Mouse (Mus musculus): Measurements from ENCODE around the gene Pdzrn3.

Pdzrn3 gene

GRCm38 (mm10) chr6:101291944-101292343 lies 85.8 kb downstream of the Pdzrn3 start:
- no peak for DNase-seq (ENCODE audit: low read depth, low spot score)

GRCm38 (mm10) chr6:101290160-101290559 lies 87.5 kb downstream of the Pdzrn3 start:
- DNase-seq (ENCODE audit: low read depth, low spot score): no peak

GRCm38 (mm10) chr6:101289428-101289827 lies 88.3 kb downstream of the Pdzrn3 start:
- peak; percentile 63 for DNase-seq (ENCODE audit: low read depth, low spot score)

- DNase-seq (ENCODE audit: low read depth, low spot score): no peak
Observed at GRCm38 (mm10) chr6:101287566-101288173, 90.0 kb downstream of the Pdzrn3 start.

GRCm38 (mm10) chr6:101287077-101287476 lies 90.6 kb downstream of the Pdzrn3 start:
- no peak for DNase-seq (ENCODE audit: low read depth, low spot score)

- no peak for DNase-seq (ENCODE audit: low read depth, low spot score)
Observed at GRCm38 (mm10) chr6:101284368-101284955, 93.2 kb downstream of the Pdzrn3 start.

GRCm38 (mm10) chr6:101283891-101284290 lies 93.8 kb downstream of the Pdzrn3 start:
- DNase-seq (ENCODE audit: low read depth, low spot score): no peak

- DNase-seq (ENCODE audit: low read depth, low spot score): no peak
Observed at GRCm38 (mm10) chr6:101281644-101282043, 96.1 kb downstream of the Pdzrn3 start.

GRCm38 (mm10) chr6:101280811-101281218 lies 96.9 kb downstream of the Pdzrn3 start:
- DNase-seq (ENCODE audit: low read depth, low spot score): no peak

- peak; percentile 58 for DNase-seq (ENCODE audit: low read depth, low spot score)
Observed at GRCm38 (mm10) chr6:101278286-101278932, 99.3 kb downstream of the Pdzrn3 start.

- DNase-seq (ENCODE audit: low read depth, low spot score): no peak
Observed at GRCm38 (mm10) chr6:101276261-101276660, 101.4 kb downstream of the Pdzrn3 start.

GRCm38 (mm10) chr6:101275806-101276205 lies 101.9 kb downstream of the Pdzrn3 start:
- DNase-seq (ENCODE audit: low read depth, low spot score): no peak

GRCm38 (mm10) chr6:101274846-101275245 lies 102.9 kb downstream of the Pdzrn3 start:
- DNase-seq (ENCODE audit: low read depth, low spot score): no peak

- DNase-seq (ENCODE audit: low read depth, low spot score): no peak
Observed at GRCm38 (mm10) chr6:101272256-101272655, 105.4 kb downstream of the Pdzrn3 start.

- no peak for DNase-seq (ENCODE audit: low read depth, low spot score)
Observed at GRCm38 (mm10) chr6:101271378-101272135, 106.1 kb downstream of the Pdzrn3 start.

GRCm38 (mm10) chr6:101270095-101270826 lies 107.4 kb downstream of the Pdzrn3 start:
- DNase-seq (ENCODE audit: low read depth, low spot score): no peak

GRCm38 (mm10) chr6:101269335-101270094 lies 108.2 kb downstream of the Pdzrn3 start:
- DNase-seq (ENCODE audit: low read depth, low spot score): no peak

- DNase-seq (ENCODE audit: low read depth, low spot score): peak; percentile 19
Observed at GRCm38 (mm10) chr6:101268266-101268665, 109.4 kb downstream of the Pdzrn3 start.

GRCm38 (mm10) chr6:101266787-101267186 lies 110.9 kb downstream of the Pdzrn3 start:
- peak; percentile 84 for DNase-seq (ENCODE audit: low read depth, low spot score)

GRCm38 (mm10) chr6:101263544-101263943 lies 114.2 kb downstream of the Pdzrn3 start:
- DNase-seq (ENCODE audit: low read depth, low spot score): peak; percentile 56

GRCm38 (mm10) chr6:101261513-101261912 lies 116.2 kb downstream of the Pdzrn3 start:
- DNase-seq (ENCODE audit: low read depth, low spot score): peak; percentile 70
